Mouse (Mus musculus) heart, embryonic 11.5 days (tissue): ENCODE measurements around the gene Gm45837. TPM values are rescaled to one million over a fixed set of nuclear protein-coding genes. Genes with fewer than 3 reads are reported as not detected.
A peak's percentile ranks its signal among the peaks of the same experiment; 100 is the strongest.

Experiments
- ATAC-seq: fragments of 200-750 bp; cut with Nextera tagmentation; replicated peaks from 2 replicates; pipeline ENCODE4 v1.8.0; 2017; ENCODE audit warnings: moderate library complexity; ENCODE audit not compliant: insufficient number of reproducible peaks, low FRiP score, low TSS enrichment
- H3K27ac ChIP-seq: fragments of 300-500 bp; sonication (generic); 2 replicates; pipeline ENCODE4 v1.5.1; 2014; ENCODE audit warnings: mild to moderate bottlenecking, low read depth, low read length
- H3K27me3 ChIP-seq: fragments of 300-500 bp; sonication (generic); 2 replicates; pipeline ENCODE4 v1.6.1; 2014; ENCODE audit warnings: mild to moderate bottlenecking, low read length, mixed read lengths; ENCODE audit not compliant: control insufficient read depth, insufficient read depth
- H3K36me3 ChIP-seq: fragments of 300-500 bp; sonication (generic); 2 replicates; pipeline ENCODE4 v1.6.1; 2014; ENCODE audit warnings: mild to moderate bottlenecking, low read length, moderate library complexity, mixed read lengths; ENCODE audit not compliant: control insufficient read depth, insufficient read depth
- H3K4me1 ChIP-seq: fragments of 300-500 bp; sonication (generic); 2 replicates; pipeline ENCODE4 v1.6.1; 2014; ENCODE audit warnings: low read length; ENCODE audit not compliant: control insufficient read depth, insufficient read depth
- H3K4me2 ChIP-seq: fragments of 300-500 bp; sonication (generic); 2 replicates; pipeline ENCODE4 v1.6.1; 2014; ENCODE audit warnings: mild to moderate bottlenecking, moderate library complexity
- H3K4me3 ChIP-seq: fragments of 300-500 bp; sonication (generic); 2 replicates; pipeline ENCODE4 v1.5.1; 2014; ENCODE audit warnings: low read depth, low read length
- H3K9ac ChIP-seq: fragments of 300-500 bp; sonication (generic); 2 replicates; pipeline ENCODE4 v1.6.1; 2014; ENCODE audit warnings: mild to moderate bottlenecking, low read depth, low read length, moderate library complexity
- H3K9me3 ChIP-seq: fragments of 300-500 bp; sonication (generic); replicated peaks from 2 replicates; pipeline ENCODE4 v1.6.1; 2016; ENCODE audit warnings: low read length; ENCODE audit not compliant: control insufficient read depth
- WGBS: fragments of 180-500 bp; shearing (Covaris S2); extraction: QIAGEN DNeasy Blood & Tissue Kit; methylation state at CpG from one replicate; pipeline ENCODE4 v1.1.7; 2014; ENCODE audit not compliant: insufficient replicate concordance; 5-methylcytosine and 5-hydroxymethylcytosine counted together
- polyA plus RNA-seq: library from polyadenylated mRNA; unstranded; fragments of >200 nt; fragmentation: Nextera tagmentation; extraction: Ambion mirVana; gene quantifications from 2 replicates; pipeline ENCODE4 v1.2.1, GENCODE M21; 2014

Gene Gm45837
- polyA plus RNA-seq, 1 experiment from 2014 or later: not detected

DNA sequence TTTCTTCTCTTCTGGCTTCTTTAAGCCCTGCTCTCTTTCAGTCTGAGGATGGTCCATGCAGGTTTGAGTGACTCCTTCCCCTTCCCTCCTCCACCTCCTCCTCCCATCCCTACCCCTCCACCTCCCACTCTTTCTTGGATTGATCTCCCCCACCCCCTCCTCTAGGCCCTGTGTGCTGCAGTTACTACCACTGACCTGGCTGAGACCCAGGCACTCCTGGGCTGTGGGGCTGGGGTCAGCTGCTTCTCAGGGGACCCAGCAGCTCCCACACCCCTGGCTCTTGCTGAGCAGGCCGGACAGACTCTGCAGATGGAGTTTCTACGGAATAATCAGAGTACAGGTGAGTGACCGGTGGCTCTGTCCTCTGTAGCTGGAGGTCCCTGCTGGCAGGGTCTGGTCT lies 16.1 kb upstream of the Gm45837 start:
- H3K9ac ChIP-seq: peak overlapping the region; percentile 43; the same call in 1 of the 2 replicates
- H3K9me3 ChIP-seq: no peaks in the 10 kb centered on the region
- peak overlapping the region; percentile 41 for H3K4me2 ChIP-seq
- 0 out of 2 replicates have a peak overlapping the region, but pooled peaks have one; percentile 73 for H3K27ac ChIP-seq
- WGBS: 61% methylated on average over 3 of the region's 3 CpGs
- ATAC-seq: no peak
- H3K27me3 ChIP-seq: no peaks in the 10 kb centered on the region
- no peak overlapping the region for H3K4me3 ChIP-seq
- peaks cover 49% of the 10 kb centered on the region for H3K4me1 ChIP-seq
- no peaks in the 10 kb centered on the region for H3K36me3 ChIP-seq

DNA sequence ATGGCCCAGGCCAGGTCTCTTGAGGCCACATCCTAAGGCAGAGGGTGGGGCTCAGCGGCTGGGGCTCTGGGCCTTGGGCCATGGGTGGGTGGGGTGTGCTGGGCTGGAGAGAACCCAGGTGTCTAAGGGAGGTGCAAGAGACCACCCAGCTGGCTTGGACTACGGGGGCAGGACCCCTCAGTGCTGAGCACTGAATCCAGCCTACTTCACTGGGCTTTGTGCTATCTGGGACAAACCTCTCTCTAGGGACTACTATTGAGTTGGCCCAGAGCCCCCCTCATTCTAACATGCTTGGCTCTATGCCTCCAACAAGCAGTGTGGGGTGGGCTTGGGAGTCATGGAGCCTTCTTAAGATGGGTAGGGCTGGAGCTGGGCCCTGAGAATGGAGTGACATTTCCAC lies 15.2 kb upstream of the Gm45837 start:
- Histone ChIP-seq H3K9me3 (no peaks in the 10 kb centered on the region), H3K27ac (no peak overlapping the region), H3K4me2 (no peak overlapping the region), H3K4me1 (peaks cover 42% of the 10 kb centered on the region), H3K36me3 (no peaks in the 10 kb centered on the region), H3K9ac (no peak overlapping the region), H3K4me3 (no peak overlapping the region), H3K27me3 (no peaks in the 10 kb centered on the region)
- WGBS: 83% methylated on average over 2 of the region's 2 CpGs
- ATAC-seq: no peak

DNA sequence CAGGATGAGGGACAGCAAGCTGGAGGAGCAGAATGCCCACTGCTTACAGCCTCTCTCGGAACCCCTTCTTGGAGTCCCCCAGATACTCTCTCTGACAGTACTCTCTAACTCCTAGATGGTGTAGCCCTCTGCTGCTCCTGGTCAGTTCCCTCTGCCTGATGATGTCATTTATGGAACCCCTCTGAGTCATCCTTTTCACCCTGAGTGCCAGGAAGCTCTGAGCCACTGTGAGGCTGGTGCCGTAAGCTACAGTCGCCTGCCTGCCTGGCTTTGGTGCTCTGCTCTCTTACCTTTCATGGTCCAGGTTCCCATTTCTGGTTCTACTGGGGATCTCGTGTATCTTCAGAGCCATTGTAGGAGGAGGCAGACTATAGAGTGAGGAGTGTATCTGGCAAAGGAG lies 13.5 kb upstream of the Gm45837 start:
- no peak overlapping the region for H3K4me2 ChIP-seq
- no peak overlapping the region for H3K9ac ChIP-seq
- no peak overlapping the region for H3K27ac ChIP-seq
- ATAC-seq: no peak
- no peaks in the 10 kb centered on the region for H3K36me3 ChIP-seq
- H3K27me3 ChIP-seq: no peaks in the 10 kb centered on the region
- WGBS: 82% methylated on average over 4 of the region's 4 CpGs
- H3K4me3 ChIP-seq: no peak overlapping the region
- H3K4me1 ChIP-seq: peaks cover 26% of the 10 kb centered on the region
- no peaks in the 10 kb centered on the region for H3K9me3 ChIP-seq

DNA sequence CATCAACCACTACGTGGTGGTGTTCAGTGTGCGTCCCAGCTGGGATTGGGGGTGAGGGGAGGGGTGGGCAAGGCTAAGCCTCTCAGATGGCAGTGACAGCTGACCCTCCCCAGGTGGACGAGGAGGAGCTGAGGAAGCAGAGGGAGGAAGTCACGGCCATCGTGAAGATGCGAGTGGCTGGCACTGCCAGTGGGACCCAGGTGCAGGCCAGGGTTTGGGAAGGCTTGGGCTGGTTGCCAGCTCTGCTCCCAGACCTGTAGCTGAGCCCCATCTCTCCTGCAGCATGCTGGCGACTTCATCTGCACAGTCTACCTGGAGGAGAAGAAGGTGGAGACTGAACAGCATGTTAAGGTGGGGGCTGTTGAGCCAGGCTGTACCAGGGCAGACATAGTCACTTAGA lies 9.2 kb upstream of the Gm45837 start:
- no peaks in the 10 kb centered on the region for H3K27me3 ChIP-seq
- WGBS: 74% methylated on average over 7 of the region's 7 CpGs
- no peak for ATAC-seq
- no peak overlapping the region for H3K27ac ChIP-seq
- H3K36me3 ChIP-seq: no peaks in the 10 kb centered on the region
- peaks cover 8% of the 10 kb centered on the region for H3K4me1 ChIP-seq
- no peak overlapping the region for H3K4me2 ChIP-seq
- no peak overlapping the region for H3K9ac ChIP-seq
- no peaks in the 10 kb centered on the region for H3K9me3 ChIP-seq
- H3K4me3 ChIP-seq: no peak overlapping the region

DNA sequence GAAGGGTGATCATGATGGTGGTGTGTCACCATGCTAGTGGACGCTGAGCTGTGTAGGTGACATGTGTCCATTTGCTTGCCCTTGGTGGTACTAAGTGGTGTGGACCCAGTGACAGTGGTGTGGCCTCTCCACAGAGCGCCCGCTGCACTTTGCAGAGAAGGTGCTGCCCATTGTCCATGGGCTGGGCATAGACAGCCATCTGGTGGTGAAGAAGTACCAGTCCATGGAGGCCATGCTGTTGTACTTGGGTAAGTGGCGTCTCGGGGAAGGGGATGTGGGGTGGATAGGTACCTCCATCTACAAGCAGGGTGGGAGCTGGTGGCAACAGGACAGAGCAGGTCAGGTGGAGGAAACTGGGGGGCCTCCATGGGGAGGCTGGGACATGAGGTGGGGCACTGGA lies 6.9 kb upstream of the Gm45837 start:
- no peak overlapping the region for H3K27ac ChIP-seq
- H3K36me3 ChIP-seq: no peaks in the 10 kb centered on the region
- no peak overlapping the region for H3K4me2 ChIP-seq
- 86% methylated on average over 5 of the region's 5 CpGs for WGBS
- H3K27me3 ChIP-seq: no peaks in the 10 kb centered on the region
- no peak overlapping the region for H3K9ac ChIP-seq
- ATAC-seq: no peak
- peaks cover 8% of the 10 kb centered on the region for H3K4me1 ChIP-seq
- no peak overlapping the region for H3K4me3 ChIP-seq
- no peaks in the 10 kb centered on the region for H3K9me3 ChIP-seq

DNA sequence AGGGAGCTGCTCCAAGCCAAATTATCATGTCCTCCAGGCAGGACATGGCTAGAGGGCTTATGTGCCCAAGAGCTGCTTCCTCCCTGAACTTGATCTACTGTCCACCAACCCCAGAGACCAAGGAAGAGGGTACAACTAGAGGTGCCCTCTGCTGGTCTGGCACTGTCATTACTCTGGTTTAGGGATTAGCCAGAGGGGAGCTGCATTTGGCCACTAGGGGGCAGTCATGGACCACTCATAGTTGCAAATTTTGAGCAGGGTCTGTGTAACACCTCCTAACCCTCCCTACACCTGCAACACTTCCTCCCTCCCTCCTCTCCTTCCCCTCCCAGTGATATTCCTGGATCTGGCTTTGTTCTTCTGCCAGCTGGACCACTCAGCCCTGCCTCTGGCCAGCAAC lies 2.1 kb downstream of the Gm45837 start:
- Histone ChIP-seq H3K27ac (no peak overlapping the region), H3K9ac (no peak overlapping the region), H3K4me2 (no peak overlapping the region), H3K36me3 (no peaks in the 10 kb centered on the region), H3K9me3 (no peaks in the 10 kb centered on the region), H3K27me3 (peaks cover 10% of the 10 kb centered on the region), H3K4me1 (peaks cover 22% of the 10 kb centered on the region), H3K4me3 (no peak overlapping the region)
- no peak for ATAC-seq

DNA sequence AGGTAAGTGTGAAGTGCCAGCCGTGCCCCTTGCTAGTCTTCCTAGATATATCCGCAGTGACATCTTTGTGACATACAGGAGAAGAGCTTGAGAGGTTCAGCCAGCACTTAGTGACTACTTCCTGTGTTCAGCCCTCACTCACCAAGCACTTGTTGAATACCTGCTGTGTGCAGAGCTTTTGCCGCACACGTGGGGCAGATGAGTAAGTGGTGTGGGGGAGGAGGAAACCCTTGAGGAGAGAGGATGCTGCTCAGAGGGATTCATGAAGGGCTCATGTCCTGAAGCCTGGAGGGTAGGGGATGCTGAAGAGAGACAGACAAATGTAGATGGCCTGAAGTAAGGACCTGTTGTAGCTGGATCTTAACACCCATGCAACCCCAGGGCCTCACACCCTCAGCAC lies 3.5 kb downstream of the Gm45837 start:
- H3K4me2 ChIP-seq: no peak overlapping the region
- WGBS: 35% methylated on average over 4 of the region's 4 CpGs
- no peaks in the 10 kb centered on the region for H3K36me3 ChIP-seq
- peaks cover 22% of the 10 kb centered on the region for H3K4me1 ChIP-seq
- H3K27me3 ChIP-seq: peaks cover 19% of the 10 kb centered on the region
- ATAC-seq: no peak
- H3K9me3 ChIP-seq: no peaks in the 10 kb centered on the region
- no peak overlapping the region for H3K9ac ChIP-seq
- H3K27ac ChIP-seq: peak overlapping the region; percentile 29; the same call in 1 of the 2 replicates
- no peak overlapping the region for H3K4me3 ChIP-seq

DNA sequence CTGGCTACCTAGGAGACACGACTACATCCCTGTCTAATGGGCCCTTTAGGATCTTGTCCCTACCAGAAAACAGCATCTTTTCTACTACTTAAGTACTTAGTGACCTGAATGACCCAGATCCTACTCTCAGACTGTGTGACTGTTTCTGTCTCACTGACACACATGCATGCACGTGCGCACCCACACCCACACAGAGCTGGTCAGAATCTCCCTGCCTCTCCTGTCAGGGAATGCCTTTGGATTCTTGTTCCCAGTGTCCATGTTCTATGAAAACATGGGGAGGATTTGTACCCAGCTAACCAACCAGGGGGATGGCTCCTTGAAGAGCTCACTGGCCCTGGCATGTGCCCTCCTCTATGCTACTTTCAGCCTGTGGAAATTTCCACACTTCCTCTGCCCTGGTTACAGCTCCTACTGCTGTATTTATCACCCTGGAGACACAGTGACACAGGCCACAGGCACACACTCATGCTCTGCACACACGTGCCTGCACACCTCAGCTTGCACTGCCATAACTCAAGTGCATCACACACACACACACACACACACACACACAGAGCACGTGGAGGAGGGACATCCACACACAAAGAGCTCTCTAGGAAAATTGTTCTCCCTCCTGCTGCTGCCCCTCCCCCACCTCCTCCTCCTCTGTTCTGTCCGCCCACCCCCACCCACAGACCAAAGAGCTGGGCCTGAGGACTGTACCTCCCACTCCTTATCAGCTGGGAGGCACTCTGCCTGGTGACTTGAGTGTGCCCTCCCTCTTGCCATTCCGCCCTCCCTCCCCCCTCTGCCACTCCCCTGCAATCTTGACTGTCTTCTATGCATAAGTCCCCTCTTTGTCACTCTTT lies 4.2 kb downstream of the Gm45837 start:
- no peak; the same call in 1 of the 2 replicates for ATAC-seq
- H3K4me1 ChIP-seq: peaks cover 22% of the 10 kb centered on the region
- no peak overlapping the region for H3K9ac ChIP-seq

More for the DNA sequence above, 4.2 kb downstream of the Gm45837 start:
- WGBS: 27% methylated on average over 7 of the region's 7 CpGs
- no peak overlapping the region for H3K4me3 ChIP-seq
- H3K9me3 ChIP-seq: no peaks in the 10 kb centered on the region
- H3K27me3 ChIP-seq: peaks cover 26% of the 10 kb centered on the region
- no peaks in the 10 kb centered on the region for H3K36me3 ChIP-seq
- peak overlapping the region; percentile 6; the same call in 1 of the 2 replicates for H3K4me2 ChIP-seq
- H3K27ac ChIP-seq: peak overlapping the region; percentile 29; the same call in 1 of the 2 replicates
